Mouse (Mus musculus): Measurements from ENCODE around the gene Tnfrsf13b. TPM values are rescaled to one million over a fixed set of nuclear protein-coding genes. Genes with fewer than 3 reads are reported as not detected.
A peak's percentile ranks its signal among the peaks of the same experiment; 100 is the strongest.

Gene Tnfrsf13b
- total and polyA plus RNA-seq, 3 experiments, result 49.1 to 131 (median 60.5) TPM

DNA sequence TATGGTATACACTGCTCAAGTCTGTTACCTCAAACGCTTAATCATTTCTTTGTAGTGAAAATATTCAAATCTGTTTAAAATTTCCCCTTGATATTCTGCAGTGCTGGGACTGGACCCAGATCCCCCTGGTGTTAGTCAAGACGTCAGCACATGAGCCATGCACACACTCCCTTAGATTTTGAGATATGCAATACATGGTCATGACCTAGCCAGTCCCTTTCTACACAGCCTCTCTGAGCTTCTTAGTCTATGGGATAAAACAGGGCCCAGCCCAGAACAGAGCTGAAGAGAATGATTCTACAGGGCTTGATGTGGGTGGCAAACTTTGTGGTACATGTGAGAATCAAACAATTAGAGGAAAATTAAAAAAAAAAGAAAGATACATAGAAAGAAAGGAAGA, 15.1 kb downstream of the Tnfrsf13b start:
- Histone ChIP-seq H3K9me3 (replicated peaks) (peaks cover 2% of the 10 kb centered on the region; the same call in 1 of the 2 replicates), H3K4me1 (ENCODE audit: insufficient read depth, low read depth, low read length) (peaks cover 40% of the 10 kb centered on the region), H3K27me3 (ENCODE audit: insufficient read depth, low read length) (peaks cover 12% of the 10 kb centered on the region), H3K4me3 (ENCODE audit: low read depth, low read length) (peak overlapping the region; percentile 16; the same call in 1 of the 2 replicates), H3K36me3 (replicated peaks) (peaks cover 21% of the 10 kb centered on the region)
- no peak for DNase-seq (ENCODE audit: low spot score)
- TF ChIP-seq GATA2 (IDR thresholded peaks at IDR 0.05; ENCODE audit: borderline replicate concordance, low read depth, low read length), result no peak
- TF ChIP-seq POLR2AphosphoS5 (IDR thresholded peaks at IDR 0.05; ENCODE audit: insufficient replicate concordance, low read depth, low read length), result no peak
- TF ChIP-seq GATA1 (IDR thresholded peaks at IDR 0.05; ENCODE audit: borderline replicate concordance, low read length), result no peak
- no peak for TF ChIP-seq CTCF (IDR thresholded peaks at IDR 0.05; ENCODE audit: low read depth, low read length)
- no peak for TF ChIP-seq TAL1 (conservative IDR thresholded peaks at IDR 0.05; ENCODE audit: low read depth, low read length)
- no peak for ATAC-seq (ENCODE audit: extremely low read depth, insufficient number of reproducible peaks, low FRiP score, poor library complexity, severe bottlenecking)

DNA sequence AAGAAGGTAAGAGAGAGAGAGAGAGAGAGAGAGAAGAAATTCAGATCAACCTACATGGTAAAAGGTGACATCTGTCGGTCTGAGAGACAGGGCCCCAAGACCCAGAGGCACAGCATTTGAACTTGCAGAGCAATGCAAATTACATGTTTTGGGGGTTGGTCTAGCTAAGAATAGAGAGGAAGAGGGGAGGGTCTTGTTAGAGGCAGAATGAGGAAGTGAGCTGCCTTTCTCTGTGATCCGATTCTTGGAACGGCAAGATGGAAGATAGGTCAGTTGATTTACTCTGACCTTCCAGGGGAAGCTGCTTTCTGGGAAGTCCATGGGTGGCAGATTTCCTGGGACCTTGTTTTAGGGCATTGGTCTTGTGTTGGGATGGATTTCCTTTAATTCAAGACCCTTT, 15.7 kb downstream of the Tnfrsf13b start:
- DNase-seq (ENCODE audit: low spot score) (peak; percentile 77), ATAC-seq (ENCODE audit: extremely low read depth, insufficient number of reproducible peaks, low FRiP score, poor library complexity, severe bottlenecking) (peak; percentile 78)
- Histone ChIP-seq H3K9me3 (replicated peaks) (no peaks in the 10 kb centered on the region), H3K4me3 (ENCODE audit: low read depth, low read length) (peak overlapping the region; percentile 69), H3K36me3 (replicated peaks) (peaks cover 27% of the 10 kb centered on the region), H3K27me3 (ENCODE audit: insufficient read depth, low read length) (peaks cover 10% of the 10 kb centered on the region), H3K4me1 (ENCODE audit: insufficient read depth, low read depth, low read length) (peaks cover 43% of the 10 kb centered on the region)
- TF ChIP-seq POLR2AphosphoS5 (IDR thresholded peaks at IDR 0.05; ENCODE audit: insufficient replicate concordance, low read depth, low read length), result no peak
- TF ChIP-seq CTCF (IDR thresholded peaks at IDR 0.05; ENCODE audit: low read depth, low read length), result no peak
- no peak for TF ChIP-seq GATA1 (IDR thresholded peaks at IDR 0.05; ENCODE audit: borderline replicate concordance, low read length)
- no peak for TF ChIP-seq GATA2 (IDR thresholded peaks at IDR 0.05; ENCODE audit: borderline replicate concordance, low read depth, low read length)
- no peak for TF ChIP-seq TAL1 (conservative IDR thresholded peaks at IDR 0.05; ENCODE audit: low read depth, low read length)

DNA sequence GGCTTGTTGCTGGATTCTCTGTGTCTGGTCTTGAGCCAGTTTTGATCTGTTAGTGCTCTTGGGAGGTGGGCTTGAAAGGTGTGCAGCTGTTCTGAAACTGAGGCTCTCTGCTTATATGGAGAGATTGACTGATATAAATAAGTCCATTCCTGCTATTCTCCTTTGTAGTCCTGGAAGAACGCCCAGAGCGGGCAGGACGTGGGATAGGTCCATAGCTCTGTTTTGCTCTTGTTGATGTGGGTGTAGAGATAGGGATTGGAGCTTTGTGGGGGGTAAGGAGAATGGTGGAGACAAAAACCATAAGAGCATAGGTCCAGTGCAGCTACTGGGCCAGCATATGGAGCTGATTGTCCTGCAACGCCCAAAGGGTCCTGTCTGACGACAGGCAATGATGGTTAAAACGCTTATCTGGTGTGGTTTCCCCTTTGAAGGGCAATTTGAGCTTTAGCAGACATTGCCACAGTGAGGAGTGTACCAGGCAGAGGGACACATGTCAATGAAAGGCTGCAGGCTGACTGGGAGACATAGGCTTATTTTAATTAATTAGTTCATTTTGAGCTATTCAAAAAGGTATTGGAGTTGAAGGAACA, 16.5 kb downstream of the Tnfrsf13b start:
- TF ChIP-seq GATA2 (IDR thresholded peaks at IDR 0.05; ENCODE audit: borderline replicate concordance, low read depth, low read length) (no peak), GATA1 (IDR thresholded peaks at IDR 0.05; ENCODE audit: borderline replicate concordance, low read length) (no peak), TAL1 (conservative IDR thresholded peaks at IDR 0.05; ENCODE audit: low read depth, low read length) (no peak), POLR2AphosphoS5 (IDR thresholded peaks at IDR 0.05; ENCODE audit: insufficient replicate concordance, low read depth, low read length) (no peak), CTCF (IDR thresholded peaks at IDR 0.05; ENCODE audit: low read depth, low read length) (no peak)
- DNase-seq (ENCODE audit: low spot score) (no peak), ATAC-seq (ENCODE audit: extremely low read depth, insufficient number of reproducible peaks, low FRiP score, poor library complexity, severe bottlenecking) (no peak)
- Histone ChIP-seq H3K4me3 (ENCODE audit: low read depth, low read length) (peak overlapping the region; percentile 69), H3K9me3 (replicated peaks) (no peaks in the 10 kb centered on the region), H3K27me3 (ENCODE audit: insufficient read depth, low read length) (peaks cover 5% of the 10 kb centered on the region), H3K36me3 (replicated peaks) (peaks cover 35% of the 10 kb centered on the region), H3K4me1 (ENCODE audit: insufficient read depth, low read depth, low read length) (peaks cover 43% of the 10 kb centered on the region)

DNA sequence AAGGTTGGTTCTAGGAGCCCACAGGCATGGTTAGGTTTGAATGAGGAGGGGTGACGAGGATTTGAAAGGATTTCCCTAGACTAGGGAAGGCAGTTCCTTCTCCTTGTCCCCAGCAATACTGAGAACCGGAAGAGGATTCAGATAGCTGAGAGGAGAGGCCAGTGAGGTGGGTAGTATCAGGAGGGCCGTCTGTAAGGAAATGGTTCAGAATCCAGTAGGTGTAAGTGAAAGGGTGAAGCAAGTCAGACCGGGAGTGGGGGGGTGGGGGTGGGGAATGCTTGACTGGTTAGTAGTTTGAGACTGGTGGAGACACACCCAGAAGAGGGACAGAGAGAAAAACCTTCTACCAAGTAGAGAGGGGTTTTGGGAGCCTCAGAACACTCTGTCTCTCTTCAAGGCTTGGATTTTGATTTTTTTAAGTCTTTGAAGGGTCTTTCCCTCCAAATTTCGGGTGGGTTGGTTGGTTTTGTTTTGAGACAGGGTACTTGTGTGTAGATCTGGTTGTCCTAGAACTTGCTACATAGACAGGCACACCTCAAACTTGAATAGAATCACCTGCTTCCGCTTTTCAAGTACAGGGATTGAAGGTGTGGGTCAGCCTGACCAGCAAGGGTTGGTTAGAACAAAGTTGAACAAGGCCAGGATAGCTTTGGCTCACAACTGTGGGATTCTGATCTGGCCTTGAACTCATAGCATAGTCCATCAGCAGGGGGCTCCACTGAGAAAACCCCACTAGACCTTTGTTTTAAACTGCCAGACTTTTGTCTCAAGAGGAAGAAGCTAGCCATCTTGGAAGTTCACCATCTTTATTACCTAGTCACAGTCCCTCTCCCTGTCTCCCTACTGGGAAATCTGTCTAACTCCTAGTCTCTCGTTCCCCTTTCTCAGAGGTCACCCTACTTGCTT, 17.3 kb downstream of the Tnfrsf13b start:
- TF ChIP-seq CTCF (IDR thresholded peaks at IDR 0.05; ENCODE audit: low read depth, low read length) (peak; percentile 13; the same call in 1 of the 2 replicates), GATA1 (IDR thresholded peaks at IDR 0.05; ENCODE audit: borderline replicate concordance, low read length) (no peak), GATA2 (IDR thresholded peaks at IDR 0.05; ENCODE audit: borderline replicate concordance, low read depth, low read length) (no peak)
- Histone ChIP-seq H3K4me1 (ENCODE audit: insufficient read depth, low read depth, low read length) (peaks cover 43% of the 10 kb centered on the region), H3K27me3 (ENCODE audit: insufficient read depth, low read length) (no peaks in the 10 kb centered on the region), H3K9me3 (replicated peaks) (no peaks in the 10 kb centered on the region), H3K4me3 (ENCODE audit: low read depth, low read length) (peak overlapping the region; percentile 69), H3K36me3 (replicated peaks) (peaks cover 41% of the 10 kb centered on the region)
- DNase-seq (ENCODE audit: low spot score), result peak; percentile 31
- ATAC-seq (ENCODE audit: extremely low read depth, insufficient number of reproducible peaks, low FRiP score, poor library complexity, severe bottlenecking), result no peak

DNA sequence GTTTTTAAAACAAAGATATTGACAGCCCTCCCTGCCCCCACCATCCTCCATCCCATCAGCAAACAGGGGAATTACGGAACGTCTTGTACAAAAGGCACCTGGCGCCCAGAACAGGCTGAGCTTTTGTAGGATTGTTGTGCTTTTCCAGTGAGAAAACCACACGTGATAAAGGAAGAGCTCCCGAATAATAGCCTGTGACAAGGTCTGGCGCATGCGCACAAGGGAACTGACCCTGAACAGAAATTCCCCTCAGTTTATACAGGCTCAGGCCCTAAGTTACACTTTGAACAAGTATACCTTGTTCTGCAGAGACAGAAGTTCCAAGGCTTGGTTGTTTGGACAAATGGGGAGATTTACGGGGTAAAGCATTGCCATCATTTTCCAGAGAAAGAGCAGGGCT, 19.0 kb downstream of the Tnfrsf13b start:
- Histone ChIP-seq H3K27me3 (ENCODE audit: insufficient read depth, low read length) (no peaks in the 10 kb centered on the region), H3K4me3 (ENCODE audit: low read depth, low read length) (no peak overlapping the region), H3K36me3 (replicated peaks) (peaks cover 46% of the 10 kb centered on the region), H3K4me1 (ENCODE audit: insufficient read depth, low read depth, low read length) (peaks cover 40% of the 10 kb centered on the region), H3K9me3 (replicated peaks) (no peaks in the 10 kb centered on the region)
- TF ChIP-seq CTCF (IDR thresholded peaks at IDR 0.05; ENCODE audit: low read depth, low read length) (no peak), GATA1 (IDR thresholded peaks at IDR 0.05; ENCODE audit: borderline replicate concordance, low read length) (no peak), TAL1 (conservative IDR thresholded peaks at IDR 0.05; ENCODE audit: low read depth, low read length) (no peak), POLR2AphosphoS5 (IDR thresholded peaks at IDR 0.05; ENCODE audit: insufficient replicate concordance, low read depth, low read length) (no peak), GATA2 (IDR thresholded peaks at IDR 0.05; ENCODE audit: borderline replicate concordance, low read depth, low read length) (no peak)
- DNase-seq (ENCODE audit: low spot score) (no peak), ATAC-seq (ENCODE audit: extremely low read depth, insufficient number of reproducible peaks, low FRiP score, poor library complexity, severe bottlenecking) (no peak)

DNA sequence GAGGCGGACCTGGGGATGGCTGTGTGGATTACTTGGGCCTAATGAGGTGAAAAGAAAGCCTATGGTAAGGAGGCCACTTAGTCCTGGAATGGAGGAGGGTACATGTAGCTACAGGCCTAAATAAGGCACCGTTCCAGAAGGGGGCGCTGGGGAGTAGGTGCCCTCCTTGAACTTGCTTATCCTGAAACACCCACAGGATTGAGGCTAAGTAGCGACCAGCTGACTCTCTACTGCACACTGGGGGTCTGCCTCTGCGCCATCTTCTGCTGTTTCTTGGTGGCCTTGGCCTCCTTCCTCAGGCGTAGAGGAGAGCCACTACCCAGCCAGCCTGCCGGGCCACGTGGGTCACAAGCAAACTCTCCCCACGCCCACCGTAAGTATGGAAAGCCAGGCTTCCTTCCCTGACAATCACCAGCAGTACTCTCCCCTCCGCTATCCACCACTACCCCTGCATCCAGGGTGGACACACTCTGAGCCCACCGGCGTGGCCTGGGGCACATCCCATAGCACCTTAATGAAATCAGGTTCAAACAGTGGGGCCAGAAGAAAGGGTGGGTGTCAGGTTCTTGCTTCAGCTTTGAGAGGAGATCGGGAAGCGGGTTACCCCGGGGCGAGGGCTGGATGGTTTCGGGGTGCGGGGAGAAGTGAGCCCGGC, 20.2 kb downstream of the Tnfrsf13b start:
- H3K4me1 ChIP-seq (ENCODE audit: insufficient read depth, low read depth, low read length), result peaks cover 33% of the 10 kb centered on the region
- no peak for TF ChIP-seq TAL1 (conservative IDR thresholded peaks at IDR 0.05; ENCODE audit: low read depth, low read length)
- peak; percentile 31; the same call in 1 of the 2 replicates for TF ChIP-seq CTCF (IDR thresholded peaks at IDR 0.05; ENCODE audit: low read depth, low read length)
- H3K27me3 ChIP-seq (ENCODE audit: insufficient read depth, low read length), result no peaks in the 10 kb centered on the region
- no peaks in the 10 kb centered on the region for H3K9me3 ChIP-seq (replicated peaks)
- DNase-seq (ENCODE audit: low spot score) (no peak), ATAC-seq (ENCODE audit: extremely low read depth, insufficient number of reproducible peaks, low FRiP score, poor library complexity, severe bottlenecking) (no peak)
- no peak overlapping the region for H3K4me3 ChIP-seq (ENCODE audit: low read depth, low read length)
- peaks cover 53% of the 10 kb centered on the region for H3K36me3 ChIP-seq (replicated peaks)
